In genomic region chr19:55055634-55056269, GRCm38 (mm10) we compare ENCODE assay signal across 27 mouse cellular contexts.
"Had no signal": no experiment of that assay in that cellular context is flagged by ENCODE, and none has a peak within 500 bp of the region (broad histone marks: within the 10 kb centered on the region; RNA-seq: fewer than 3 reads in every experiment).

No protein-coding gene starts in this region.

- H3K9ac ChIP-seq: heart, embryonic 12.5 days; hindbrain, embryonic 12.5 days; hindbrain, embryonic 14.5 days; intestine, embryonic 15.5 days; limb, embryonic 12.5 days; liver, embryonic 12.5 days; liver, embryonic 14.5 days had no signal

- H3K27ac ChIP-seq: gastrocnemius, adult 2 months; heart, embryonic 10.5 days; hindbrain, embryonic 10.5 days; hindbrain, embryonic 12.5 days; hindbrain, embryonic 14.5 days; intestine, embryonic 15.5 days; layer of hippocampus, adult 2 months; left cerebral cortex, adult 2 months; limb, embryonic 10.5 days; limb, embryonic 12.5 days; liver, embryonic 12.5 days; liver, embryonic 14.5 days had no signal

- H3K9me3 ChIP-seq: heart, embryonic 10.5 days; hindbrain, embryonic 12.5 days; intestine, embryonic 15.5 days; limb, embryonic 10.5 days; liver, embryonic 12.5 days had no signal

- ATAC-seq: hindbrain, embryonic 16.5 days; inflammation-experienced regulatory T-cells, adult 6 months; intestine, embryonic 15.5 days; intestine, postnatal 0 days; liver, embryonic 12.5 days had no signal

- H3K4me2 ChIP-seq: heart, embryonic 12.5 days; hindbrain, embryonic 12.5 days; hindbrain, embryonic 14.5 days; intestine, embryonic 15.5 days; limb, embryonic 12.5 days; liver, embryonic 12.5 days had no signal

- DNase-seq: gastrocnemius, adult 2 months; gastrocnemius, postnatal 10 days; gastrocnemius, postnatal 25 days; heart, adult 18-20 months; heart, postnatal 10 days; heart, postnatal 4 days; kidney, adult 18-20 months; kidney, adult 8-10 months; kidney, postnatal 10 days; kidney, postnatal 25 days; kidney, postnatal 4 days; liver had no signal

- H3K36me3 ChIP-seq: heart, embryonic 10.5 days; heart, embryonic 12.5 days; hindbrain, embryonic 10.5 days; hindbrain, embryonic 12.5 days; intestine, embryonic 15.5 days; limb, embryonic 10.5 days; limb, embryonic 12.5 days; liver, embryonic 12.5 days had no signal

- H3K27me3 ChIP-seq: heart, embryonic 12.5 days; hindbrain, embryonic 12.5 days; intestine, embryonic 15.5 days; liver, embryonic 12.5 days had no signal

- H3K4me3 ChIP-seq: gastrocnemius, adult 2 months; heart, embryonic 10.5 days; heart, embryonic 12.5 days; hindbrain, embryonic 10.5 days; hindbrain, embryonic 12.5 days; intestine, embryonic 15.5 days; layer of hippocampus, adult 2 months; left cerebral cortex, adult 2 months; limb, embryonic 10.5 days; limb, embryonic 12.5 days; liver, embryonic 12.5 days had no signal

- H3K4me1 ChIP-seq: heart, embryonic 10.5 days; heart, embryonic 12.5 days; hindbrain, embryonic 10.5 days; hindbrain, embryonic 12.5 days; intestine, embryonic 15.5 days; limb, embryonic 12.5 days; liver, embryonic 12.5 days had no signal
